Mouse (Mus musculus): Measurements from ENCODE around the gene Sp1. TPM values are rescaled to one million over a fixed set of nuclear protein-coding genes. Genes with fewer than 3 reads are reported as not detected.

Gene Sp1
- polyA plus RNA-seq, 1 experiment from 2014 or later = 8.8 TPM

- Histone ChIP-seq H3K36me3 (ENCODE audit: insufficient read depth, low read length) (no peaks in the 10 kb centered on the region), H3K9me3 (replicated peaks; ENCODE audit: low read length) (no peaks in the 10 kb centered on the region), H3K4me3 (replicated peaks; ENCODE audit: low read depth, low read length) (no peak overlapping the region), H3K27ac (no peak overlapping the region), H3K9ac (ENCODE audit: low read depth, low read length) (no peak overlapping the region), H3K4me2 (ENCODE audit: low read length) (no peak overlapping the region), H3K27me3 (ENCODE audit: insufficient read depth, low read length) (no peaks in the 10 kb centered on the region), H3K4me1 (replicated peaks; ENCODE audit: insufficient read depth, low read length) (no peaks in the 10 kb centered on the region)
- DNase-seq (ENCODE audit: low spot score) (no peak), ATAC-seq (replicated peaks; ENCODE audit: low FRiP score, low read depth) (no peak)
- WGBS = 44% methylated on average over 6 of the region's 6 CpGs
- no peak for TF ChIP-seq CTCF (IDR thresholded peaks at IDR 0.05; ENCODE audit: low read depth)
These were observed 40.5 kb downstream of the Sp1 start for GRCm38 (mm10) chr15:102446448-102446847.

GRCm38 (mm10) chr15:102449366-102449765 lies 43.4 kb downstream of the Sp1 start:
- DNase-seq (ENCODE audit: low spot score) (no peak), ATAC-seq (replicated peaks; ENCODE audit: low FRiP score, low read depth) (no peak)
- no peak overlapping the region for H3K27ac ChIP-seq
- WGBS = 34% methylated on average over 8 of the region's 8 CpGs
- H3K4me1 ChIP-seq (replicated peaks; ENCODE audit: insufficient read depth, low read length) = no peaks in the 10 kb centered on the region
- no peak overlapping the region for H3K9ac ChIP-seq (ENCODE audit: low read depth, low read length)
- TF ChIP-seq CTCF (IDR thresholded peaks at IDR 0.05; ENCODE audit: low read depth) = no peak
- no peak overlapping the region for H3K4me3 ChIP-seq (replicated peaks; ENCODE audit: low read depth, low read length)
- no peaks in the 10 kb centered on the region for H3K36me3 ChIP-seq (ENCODE audit: insufficient read depth, low read length)
- H3K4me2 ChIP-seq (ENCODE audit: low read length) = no peak overlapping the region
- H3K27me3 ChIP-seq (ENCODE audit: insufficient read depth, low read length) = no peaks in the 10 kb centered on the region
- H3K9me3 ChIP-seq (replicated peaks; ENCODE audit: low read length) = no peaks in the 10 kb centered on the region

GRCm38 (mm10) chr15:102450928-102451327 lies 45.0 kb downstream of the Sp1 start:
- 30% methylated on average over 7 of the region's 7 CpGs for WGBS
- H3K36me3 ChIP-seq (ENCODE audit: insufficient read depth, low read length) = no peaks in the 10 kb centered on the region
- no peaks in the 10 kb centered on the region for H3K9me3 ChIP-seq (replicated peaks; ENCODE audit: low read length)
- H3K9ac ChIP-seq (ENCODE audit: low read depth, low read length) = no peak overlapping the region
- peak overlapping the region; percentile 56; the same call in 1 of the 2 replicates for H3K27ac ChIP-seq
- H3K4me3 ChIP-seq (replicated peaks; ENCODE audit: low read depth, low read length) = no peak overlapping the region
- no peaks in the 10 kb centered on the region for H3K27me3 ChIP-seq (ENCODE audit: insufficient read depth, low read length)
- DNase-seq (ENCODE audit: low spot score) (no peak), ATAC-seq (replicated peaks; ENCODE audit: low FRiP score, low read depth) (peak; percentile 73)
- H3K4me1 ChIP-seq (replicated peaks; ENCODE audit: insufficient read depth, low read length) = no peaks in the 10 kb centered on the region
- peak overlapping the region; percentile 24; the same call in 1 of the 2 replicates for H3K4me2 ChIP-seq (ENCODE audit: low read length)
- TF ChIP-seq CTCF (IDR thresholded peaks at IDR 0.05; ENCODE audit: low read depth) = no peak

- Histone ChIP-seq H3K4me1 (replicated peaks; ENCODE audit: insufficient read depth, low read length) (no peaks in the 10 kb centered on the region), H3K4me3 (replicated peaks; ENCODE audit: low read depth, low read length) (no peak overlapping the region), H3K9ac (ENCODE audit: low read depth, low read length) (no peak overlapping the region), H3K36me3 (ENCODE audit: insufficient read depth, low read length) (no peaks in the 10 kb centered on the region), H3K4me2 (ENCODE audit: low read length) (no peak overlapping the region), H3K27ac (no peak overlapping the region), H3K9me3 (replicated peaks; ENCODE audit: low read length) (no peaks in the 10 kb centered on the region), H3K27me3 (ENCODE audit: insufficient read depth, low read length) (no peaks in the 10 kb centered on the region)
- no peak for DNase-seq (ENCODE audit: low spot score)
- 83% methylated on average over 26 of the region's 26 CpGs for WGBS
- TF ChIP-seq CTCF (IDR thresholded peaks at IDR 0.05; ENCODE audit: low read depth) = no peak
- no peak for ATAC-seq (replicated peaks; ENCODE audit: low FRiP score, low read depth)
These were observed 45.9 kb downstream of the Sp1 start for GRCm38 (mm10) chr15:102451666-102452430.

GRCm38 (mm10) chr15:102455993-102456392 lies 50.0 kb downstream of the Sp1 start:
- 41% methylated on average over 6 of the region's 6 CpGs for whole genome bisulfite sequencing
- H3K27ac ChIP-seq = no peak overlapping the region
- H3K9ac ChIP-seq (ENCODE audit: low read depth, low read length) = no peak overlapping the region
- no peaks in the 10 kb centered on the region for H3K27me3 ChIP-seq (ENCODE audit: insufficient read depth, low read length)
- ATAC-seq (replicated peaks; ENCODE audit: low FRiP score, low read depth) (no peak; the same call in 1 of the 2 replicates), DNase-seq (ENCODE audit: low spot score) (no peak)
- H3K4me2 ChIP-seq (ENCODE audit: low read length) = no peak overlapping the region
- no peak overlapping the region for H3K4me3 ChIP-seq (replicated peaks; ENCODE audit: low read depth, low read length)
- H3K9me3 ChIP-seq (replicated peaks; ENCODE audit: low read length) = no peaks in the 10 kb centered on the region
- H3K4me1 ChIP-seq (replicated peaks; ENCODE audit: insufficient read depth, low read length) = no peaks in the 10 kb centered on the region
- TF ChIP-seq CTCF (IDR thresholded peaks at IDR 0.05; ENCODE audit: low read depth) = peak; percentile 59
- no peaks in the 10 kb centered on the region for H3K36me3 ChIP-seq (ENCODE audit: insufficient read depth, low read length)

GRCm38 (mm10) chr15:102458050-102458736 lies 52.2 kb downstream of the Sp1 start:
- DNase-seq (ENCODE audit: low spot score) (no peak), ATAC-seq (replicated peaks; ENCODE audit: low FRiP score, low read depth) (no peak)
- Histone ChIP-seq H3K36me3 (ENCODE audit: insufficient read depth, low read length) (no peaks in the 10 kb centered on the region), H3K4me1 (replicated peaks; ENCODE audit: insufficient read depth, low read length) (no peaks in the 10 kb centered on the region), H3K4me3 (replicated peaks; ENCODE audit: low read depth, low read length) (no peak overlapping the region), H3K4me2 (ENCODE audit: low read length) (peak overlapping the region; percentile 71), H3K27me3 (ENCODE audit: insufficient read depth, low read length) (no peaks in the 10 kb centered on the region), H3K9me3 (replicated peaks; ENCODE audit: low read length) (no peaks in the 10 kb centered on the region), H3K27ac (no peak overlapping the region), H3K9ac (ENCODE audit: low read depth, low read length) (no peak overlapping the region)
- 73% methylated on average over 5 of the region's 5 CpGs for WGBS
- no peak for TF ChIP-seq CTCF (IDR thresholded peaks at IDR 0.05; ENCODE audit: low read depth)
